ENCODE assay signal across 8 mouse cellular contexts in the genomic region with DNA sequence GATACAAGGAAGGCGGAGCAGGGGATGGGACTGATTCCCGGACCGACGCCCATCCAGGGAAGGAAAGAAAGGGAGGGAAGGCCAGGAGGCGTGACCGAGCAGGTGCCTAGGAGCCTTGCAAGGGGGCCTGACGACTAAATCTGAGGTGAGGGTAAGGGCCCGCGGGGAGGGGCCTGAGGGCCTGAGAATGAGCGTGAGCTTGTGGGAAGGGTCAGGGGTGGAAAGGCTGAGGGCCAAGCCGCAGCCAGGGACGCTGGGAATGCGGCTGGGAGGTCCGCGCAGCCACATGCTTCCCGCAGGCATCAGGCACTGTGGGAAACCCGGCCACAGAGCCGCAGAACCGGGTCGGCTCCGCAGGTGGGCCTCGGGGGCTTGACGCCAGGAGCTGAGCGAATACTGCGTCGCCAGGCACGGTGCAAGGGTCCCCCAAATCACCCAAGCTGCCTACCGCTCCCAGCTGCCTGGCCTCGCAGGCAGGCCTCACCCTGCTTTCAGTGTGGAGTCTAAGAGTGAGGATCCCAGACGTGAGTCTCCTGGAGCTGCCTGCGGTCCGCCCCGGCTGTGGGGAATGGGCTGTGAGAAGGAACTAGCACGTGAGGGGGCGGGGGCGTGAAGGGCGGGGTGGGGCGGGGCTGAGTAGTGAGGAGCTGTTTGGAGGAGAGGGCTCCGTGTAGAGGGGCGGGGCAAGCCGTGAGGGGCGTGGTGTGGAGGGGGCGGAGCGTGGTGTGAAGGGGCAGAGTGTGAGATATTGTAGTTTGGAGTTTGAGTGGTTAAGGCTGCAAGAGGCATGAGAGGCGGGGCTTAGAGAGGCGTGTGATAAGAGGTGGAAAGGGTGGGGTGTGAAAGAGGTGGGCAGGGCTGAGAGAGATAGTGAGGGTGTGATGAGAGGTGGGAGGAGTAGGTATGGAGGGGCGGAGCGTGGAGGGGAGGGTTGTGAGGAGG. TPM values are rescaled to one million over a fixed set of nuclear protein-coding genes. Genes with fewer than 3 reads are reported as not detected.
A peak's percentile ranks its signal among the peaks of the same experiment; 100 is the strongest.
DNase-seq lines count a peak whose midpoint lies in the region; ATAC-seq and TF ChIP-seq lines count a peak whose summit lies in the region.

No protein-coding gene starts in this region.

- H3K9me3 ChIP-seq in embryonic facial prominence, embryonic 12.5 days: no peaks in the 10 kb centered on the region
- no peaks in the 10 kb centered on the region for H3K9me3 ChIP-seq in intestine, postnatal 0 days (ENCODE audit: control insufficient read depth)
- no peaks in the 10 kb centered on the region for H3K9me3 ChIP-seq in neural tube, embryonic 15.5 days (replicated peaks)

- H3K27me3 ChIP-seq in embryonic facial prominence, embryonic 12.5 days: peaks cover 14% of the 10 kb centered on the region
- 0 out of 2 replicates have a peak, but pooled peaks cover 3% of the 10 kb centered on the region for H3K27me3 ChIP-seq in intestine, postnatal 0 days (replicated peaks; ENCODE audit: control insufficient read depth, insufficient read depth, low read length)
- 0 out of 2 replicates have a peak, but pooled peaks cover 3% of the 10 kb centered on the region for H3K27me3 ChIP-seq in neural tube, embryonic 15.5 days (replicated peaks)

- no peak overlapping the region for H3K27ac ChIP-seq in embryonic facial prominence, embryonic 12.5 days
- no peak overlapping the region for H3K27ac ChIP-seq in intestine, postnatal 0 days (ENCODE audit: low read depth, low read length)
- no peak overlapping the region for H3K27ac ChIP-seq in neural tube, embryonic 15.5 days (replicated peaks)

- no peak for TF ChIP-seq CTCF in intestine, postnatal 0 days (IDR thresholded peaks at IDR 0.05; ENCODE audit: low read depth)

- peak; percentile 11 to 12 for DNase-seq in kidney, postnatal 4 days
- DNase-seq in kidney, postnatal 14 days: no peak
- no peak for DNase-seq in adrenal gland, postnatal 10 days
- DNase-seq in thymus, adult 18-20 months: no peak
- DNase-seq in layer of hippocampus, adult 18-20 months (ENCODE audit: low spot score in 2 of 2): no peak

- no peak overlapping the region for H3K9ac ChIP-seq in embryonic facial prominence, embryonic 12.5 days
- H3K9ac ChIP-seq in intestine, postnatal 0 days (ENCODE audit: low read depth, low read length): no peak overlapping the region
- peak overlapping the region; percentile 11; the same call in 1 of the 2 replicates for H3K9ac ChIP-seq in neural tube, embryonic 15.5 days (replicated peaks)

- no peak overlapping the region for H3K4me2 ChIP-seq in embryonic facial prominence, embryonic 12.5 days (replicated peaks)
- H3K4me2 ChIP-seq in intestine, postnatal 0 days (replicated peaks; ENCODE audit: low read depth): peak overlapping the region; percentile 35; the same call in 1 of the 2 replicates
- peak overlapping the region; percentile 54 for H3K4me2 ChIP-seq in neural tube, embryonic 15.5 days

- ATAC-seq in embryonic facial prominence, embryonic 12.5 days (ENCODE audit: insufficient number of reproducible peaks, insufficient read depth, low FRiP score, low TSS enrichment): peak; percentile 47; the same call in 1 of the 2 replicates
- ATAC-seq in intestine, postnatal 0 days: peak; percentile 41; the same call in 1 of the 2 replicates
- peak; percentile 77 for ATAC-seq in neural tube, embryonic 15.5 days (ENCODE audit: low FRiP score)

- WGBS in embryonic facial prominence, embryonic 12.5 days: 38% methylated on average over 45 of the region's 48 CpGs
- WGBS in intestine, postnatal 0 days: 30% methylated on average over 48 of the region's 48 CpGs
- WGBS in neural tube, embryonic 15.5 days: 39% methylated on average over 45 of the region's 48 CpGs

- no peaks in the 10 kb centered on the region for H3K36me3 ChIP-seq in embryonic facial prominence, embryonic 12.5 days
- H3K36me3 ChIP-seq in intestine, postnatal 0 days (ENCODE audit: control insufficient read depth, insufficient read depth): no peaks in the 10 kb centered on the region
- H3K36me3 ChIP-seq in neural tube, embryonic 15.5 days: no peaks in the 10 kb centered on the region

- no peaks in the 10 kb centered on the region for H3K4me1 ChIP-seq in embryonic facial prominence, embryonic 12.5 days
- H3K4me1 ChIP-seq in intestine, postnatal 0 days (replicated peaks; ENCODE audit: control insufficient read depth, insufficient read depth, low read length): no peaks in the 10 kb centered on the region
- H3K4me1 ChIP-seq in neural tube, embryonic 15.5 days: peaks cover 8% of the 10 kb centered on the region; the same call in 1 of the 2 replicates

- no peak overlapping the region for H3K4me3 ChIP-seq in embryonic facial prominence, embryonic 12.5 days
- no peak overlapping the region for H3K4me3 ChIP-seq in intestine, postnatal 0 days (ENCODE audit: low read depth, low read length)
- H3K4me3 ChIP-seq in neural tube, embryonic 15.5 days (replicated peaks): peak overlapping the region; percentile 27

RNA-seq across cellular contexts. Expression of gene Rad21l, which starts 2.0 kb away (rescaled TPM):
- polyA plus RNA-seq in embryonic facial prominence, embryonic 12.5 days (2016; fragmentation: Nextera tagmentation; extraction: Ambion mirVana): not detected in 2 replicates
- 0.09 TPM in 1 of 2 replicates, not detected in the other for polyA plus RNA-seq in intestine, postnatal 0 days (2015; fragmentation: Nextera tagmentation; extraction: Ambion mirVana)
- polyA plus RNA-seq in neural tube, embryonic 15.5 days (2015; fragmentation: Nextera tagmentation; extraction: Ambion mirVana): 0.33 and 0.36 TPM in 2 replicates
- not detected for total RNA-seq in adrenal gland, postnatal 10 days (2021)
- total RNA-seq in layer of hippocampus, adult 18-20 months (2021): 1 to 10 TPM; 1.3 to 2.2 TPM

RNA-seq across cellular contexts. Expression of gene Tmem74b, which starts 31.5 kb away (rescaled TPM):
- 3.2 and 4.8 TPM in 2 replicates for polyA plus RNA-seq in embryonic facial prominence, embryonic 12.5 days (2016; fragmentation: Nextera tagmentation; extraction: Ambion mirVana)
- polyA plus RNA-seq in intestine, postnatal 0 days (2015; fragmentation: Nextera tagmentation; extraction: Ambion mirVana): 1.3 TPM in 2 replicates
- polyA plus RNA-seq in neural tube, embryonic 15.5 days (2015; fragmentation: Nextera tagmentation; extraction: Ambion mirVana): 24.5 and 30.5 TPM in 2 replicates
- total RNA-seq in adrenal gland, postnatal 10 days (2021): 1 to 10 TPM; 1.1 to 3.7 TPM
- 1 to 10 TPM; 4.5 to 4.6 TPM for total RNA-seq in layer of hippocampus, adult 18-20 months (2021)

RNA-seq across cellular contexts. Expression of gene Snph, which starts 37.9 kb away (rescaled TPM):
- polyA plus RNA-seq in embryonic facial prominence, embryonic 12.5 days (2016; fragmentation: Nextera tagmentation; extraction: Ambion mirVana): 1.2 and 1.9 TPM in 2 replicates
- 0.60 and 0.89 TPM in 2 replicates for polyA plus RNA-seq in intestine, postnatal 0 days (2015; fragmentation: Nextera tagmentation; extraction: Ambion mirVana)
- polyA plus RNA-seq in neural tube, embryonic 15.5 days (2015; fragmentation: Nextera tagmentation; extraction: Ambion mirVana): 28.6 and 33.0 TPM in 2 replicates
- total RNA-seq in adrenal gland, postnatal 10 days (2021): 1 to 10 TPM; 6.2 to 9.1 TPM
- total RNA-seq in layer of hippocampus, adult 18-20 months (2021): 100 to 1,000 TPM; 403 to 407 TPM

Comparison
In these comparisons a context has a peak if more than half of its experiments do, and no peak if none do; other contexts are left out.
1. DNase-seq: peak in kidney, postnatal 4 days (2 of 2); none in kidney, postnatal 14 days (single experiment), adrenal gland, postnatal 10 days (single experiment), thymus, adult 18-20 months (0 of 2) and layer of hippocampus, adult 18-20 months (0 of 2).
2. RNA of gene Snph, which starts 37.9 kb away (polyA plus RNA-seq): 28.6 to 33.0 TPM in neural tube, embryonic 15.5 days; 1.2 to 1.9 TPM in embryonic facial prominence, embryonic 12.5 days and 0.60 to 0.89 TPM in intestine, postnatal 0 days; every median in the first group is over 10 times any median in the second.
3. Peak in every context shown above with its lines, with median percentiles within 50 percentile points of each other: ATAC-seq.